Mouse (Mus musculus) MEL (cell line): ENCODE data around the gene Spg21.

Source experiments
- ELF1 ChIP-seq: IDR thresholded peaks from 2 replicates; pipeline ENCODE4 v1.6.1; 2014; ENCODE audit warnings: low read depth, mild to moderate bottlenecking, inconsistent platforms, low read length, improper control_type of control experiment, moderate library complexity
- GATA1 ChIP-seq: IDR thresholded peaks from 2 replicates; pipeline ENCODE4 v1.6.1; 2011; ENCODE audit warnings: low read depth, low read length, improper control_type of control experiment
- MEF2A ChIP-seq: IDR thresholded peaks from 2 replicates; pipeline ENCODE4 v1.6.1; 2014; ENCODE audit warnings: low read depth, mild to moderate bottlenecking, inconsistent platforms, low read length, improper control_type of control experiment; ENCODE audit not compliant: poor library complexity, insufficient replicate concordance, severe bottlenecking; ENCODE audit errors: extremely low read depth
- POLR2A ChIP-seq, 2 experiments: IDR thresholded peaks; 2 replicates each; pipeline ENCODE4 v1.6.1; 2011 to 2012; ENCODE audit warnings: low read length in 2 of 2, mild to moderate bottlenecking in 2 of 2, control low read depth in 1 of 2, improper control_type of control experiment in 1 of 2, low read depth in 1 of 2, moderate library complexity in 1 of 2; ENCODE audit not compliant: control insufficient read depth in 1 of 2, insufficient read depth in 1 of 2, poor library complexity in 1 of 2

DNA sequence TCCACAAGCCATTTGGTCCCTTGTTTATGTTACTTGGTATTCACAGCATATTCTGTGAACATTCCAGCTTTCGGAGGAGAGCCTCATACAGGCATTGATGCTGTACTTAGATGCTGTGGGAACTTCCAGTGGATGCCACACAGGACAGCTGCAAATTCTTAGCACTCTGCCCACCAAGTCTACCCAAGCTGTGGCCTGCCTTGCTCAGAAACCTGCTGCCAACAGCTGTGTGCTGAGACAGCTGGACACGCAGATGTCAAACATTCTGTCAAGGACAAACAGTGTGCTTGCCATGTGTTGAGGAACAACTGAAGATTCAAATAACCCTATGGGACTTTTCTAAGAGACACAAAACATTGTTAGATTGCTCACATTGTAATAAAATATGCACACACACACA is 1.8 kb upstream of the Spg21 start:
- no peak for TF ChIP-seq POLR2A (IDR thresholded peaks at IDR 0.05; ENCODE audit: control insufficient read depth in 1 of 2, insufficient read depth in 1 of 2, low read depth in 1 of 2, low read length in 2 of 2, poor library complexity in 1 of 2)
- no peak for TF ChIP-seq MEF2A
- no peak for TF ChIP-seq GATA1
- TF ChIP-seq ELF1, result no peak
